Mouse (Mus musculus): ENCODE measurements at regions not wholly inside any gene's neighbourhood (a gene's known extent, or its start where the extent isn't known, plus 50 kb on each side); places are given as distances from the start of the nearest gene placed in this dataset.
"Not testable (repeated sequence)": the region's sequence is repeated elsewhere in the genome, so short reads cannot be mapped to it uniquely, and the experiment has no call there.

- DNase-seq: no peak
These were observed 378.2 kb downstream of the Fbxo8 start for GRCm38 (mm10) chr8:56929076-56929475.

- DNase-seq: no peak
These were observed 381.5 kb downstream of the Fbxo8 start for GRCm38 (mm10) chr8:56932421-56932820.

- no peak for DNase-seq
These were observed 358.6 kb upstream of the Hand2 start for GRCm38 (mm10) chr8:56962186-56962585.

GRCm38 (mm10) chr8:56970311-56970710 lies 350.5 kb upstream of the Hand2 start:
- DNase-seq: no peak

- DNase-seq: no peak
These were observed 341.8 kb upstream of the Hand2 start for GRCm38 (mm10) chr8:56978994-56979393.

- peak; percentile 2 for DNase-seq
These were observed 341.4 kb upstream of the Hand2 start for GRCm38 (mm10) chr8:56979416-56979815.

GRCm38 (mm10) chr8:57010318-57011024 lies 310.3 kb upstream of the Hand2 start:
- DNase-seq: no peak

- DNase-seq: no peak
These were observed 306.9 kb upstream of the Hand2 start for GRCm38 (mm10) chr8:57013813-57014320.

GRCm38 (mm10) chr8:57016329-57016728 lies 304.5 kb upstream of the Hand2 start:
- no peak for DNase-seq

GRCm38 (mm10) chr8:57028096-57028495 lies 292.7 kb upstream of the Hand2 start:
- DNase-seq: not testable (repeated sequence)

GRCm38 (mm10) chr8:57048490-57048889 lies 272.3 kb upstream of the Hand2 start:
- no peak for DNase-seq

- DNase-seq: no peak
These were observed 271.9 kb upstream of the Hand2 start for GRCm38 (mm10) chr8:57048909-57049308.

GRCm38 (mm10) chr8:57052661-57053060 lies 268.1 kb upstream of the Hand2 start:
- no peak for DNase-seq

- no peak for DNase-seq
These were observed 243.8 kb upstream of the Hand2 start for GRCm38 (mm10) chr8:57076995-57077394.

GRCm38 (mm10) chr8:57086811-57087210 lies 234.0 kb upstream of the Hand2 start:
- no peak for DNase-seq

GRCm38 (mm10) chr8:57092403-57092802 lies 228.4 kb upstream of the Hand2 start:
- no peak for DNase-seq

- no peak for DNase-seq
These were observed 225.6 kb upstream of the Hand2 start for GRCm38 (mm10) chr8:57095169-57095568.

GRCm38 (mm10) chr8:57110765-57111402 lies 209.9 kb upstream of the Hand2 start:
- DNase-seq: not testable (repeated sequence)

GRCm38 (mm10) chr8:57111403-57111771 lies 209.4 kb upstream of the Hand2 start:
- DNase-seq: no peak

GRCm38 (mm10) chr8:57113915-57114314 lies 206.9 kb upstream of the Hand2 start:
- no peak for DNase-seq

- DNase-seq: no peak
These were observed 205.5 kb upstream of the Hand2 start for GRCm38 (mm10) chr8:57115303-57115702.

GRCm38 (mm10) chr8:57134041-57134440 lies 186.7 kb upstream of the Hand2 start:
- no peak for DNase-seq

- DNase-seq: no peak
These were observed 186.1 kb upstream of the Hand2 start for GRCm38 (mm10) chr8:57134726-57135125.

- DNase-seq: no peak
These were observed 172.7 kb upstream of the Hand2 start for GRCm38 (mm10) chr8:57148036-57148435.

GRCm38 (mm10) chr8:57191153-57191552 lies 129.6 kb upstream of the Hand2 start:
- no peak for DNase-seq

All from lung, postnatal 10 days (tissue).